Mouse (Mus musculus) stomach, postnatal 0 days (tissue): ENCODE data around the gene Wdr37. TPM values are rescaled to one million over a fixed set of nuclear protein-coding genes. Genes with fewer than 3 reads are reported as not detected.

Experiments
- ATAC-seq: fragments of 200-750 bp; cut with Nextera tagmentation; 2 replicates; pipeline ENCODE4 v1.8.0; 2017; ENCODE audit not compliant: low FRiP score, low TSS enrichment
- DNase-seq: peaks from one replicate; pipeline ENCODE4 v3.0.0-alpha.2; 2016; ENCODE audit warnings: low spot score
- H3K27ac ChIP-seq: fragments of 300-500 bp; sonication (generic); replicated peaks from 2 replicates; pipeline ENCODE4 v1.5.1; 2014; ENCODE audit warnings: mild to moderate bottlenecking, control low read depth
- H3K27me3 ChIP-seq: fragments of 300-500 bp; sonication (generic); 2 replicates; pipeline ENCODE4 v1.6.1; 2014; ENCODE audit warnings: low read length; ENCODE audit not compliant: control insufficient read depth, insufficient read depth
- H3K36me3 ChIP-seq: fragments of 300-500 bp; sonication (generic); 2 replicates; pipeline ENCODE4 v1.6.1; 2014; ENCODE audit warnings: low read length, mixed read lengths; ENCODE audit not compliant: control insufficient read depth, insufficient read depth
- H3K4me1 ChIP-seq: fragments of 300-500 bp; sonication (generic); replicated peaks from 2 replicates; pipeline ENCODE4 v1.6.1; 2014; ENCODE audit warnings: antibody characterized with exemption; ENCODE audit not compliant: control insufficient read depth, insufficient read depth
- H3K4me2 ChIP-seq: fragments of 300-500 bp; sonication (generic); replicated peaks from 2 replicates; pipeline ENCODE4 v1.6.1; 2014; ENCODE audit warnings: low read depth, mild to moderate bottlenecking, control low read depth, moderate library complexity
- H3K4me3 ChIP-seq: fragments of 300-500 bp; sonication (generic); 2 replicates; pipeline ENCODE4 v1.5.1; 2014; ENCODE audit warnings: low read depth, low read length, control low read depth
- H3K9ac ChIP-seq: fragments of 300-500 bp; sonication (generic); 2 replicates; pipeline ENCODE4 v1.6.1; 2014; ENCODE audit warnings: mild to moderate bottlenecking, low read length, control low read depth, mixed read lengths
- H3K9me3 ChIP-seq: fragments of 300-500 bp; sonication (generic); 2 replicates; pipeline ENCODE4 v1.6.1; 2016; ENCODE audit warnings: low read length; ENCODE audit not compliant: control insufficient read depth
- CTCF ChIP-seq: IDR thresholded peaks from 2 replicates; pipeline ENCODE4 v1.5.1; 2016; ENCODE audit warnings: antibody characterized with exemption, low read depth, mild to moderate bottlenecking, moderate library complexity
- EP300 ChIP-seq: optimal IDR thresholded peaks from 2 replicates; pipeline ENCODE3; 2016; ENCODE audit warnings: antibody characterized with exemption
- WGBS: fragments of 180-500 bp; shearing (Covaris S2); extraction: QIAGEN DNeasy Blood & Tissue Kit; methylation state at CpG from one replicate; pipeline ENCODE4 v1.1.7; 2014; 5-methylcytosine and 5-hydroxymethylcytosine counted together
- polyA plus RNA-seq: library from polyadenylated mRNA; unstranded; fragments of >200 nt; fragmentation: Nextera tagmentation; extraction: Ambion mirVana; gene quantifications from 2 replicates; pipeline ENCODE4 v1.2.1, GENCODE M21; 2015

The Wdr37 gene
- polyA plus RNA-seq, 1 experiment from 2014 or later: 7.4 TPM

- ATAC-seq: no peak
- Histone ChIP-seq H3K27ac (no peak overlapping the region), H3K4me2 (no peak overlapping the region), H3K36me3 (peaks cover 12% of the 10 kb centered on the region), H3K9me3 (no peaks in the 10 kb centered on the region), H3K9ac (no peak overlapping the region), H3K4me3 (no peak overlapping the region), H3K4me1 (no peaks in the 10 kb centered on the region), H3K27me3 (no peaks in the 10 kb centered on the region)
- no peak for TF ChIP-seq EP300
- no peak for TF ChIP-seq CTCF
- no peak for DNase-seq
- WGBS: 76% methylated on average over 3 of the region's 3 CpGs
Measured at GRCm38 (mm10) chr13:8838394-8838793, 33.3 kb downstream of the Wdr37 start.

- TF ChIP-seq EP300 (no peak), CTCF (no peak)
- no peak overlapping the region for H3K4me2 ChIP-seq
- DNase-seq (no peak), ATAC-seq (no peak)
- no peak overlapping the region for H3K4me3 ChIP-seq
- no peaks in the 10 kb centered on the region for H3K4me1 ChIP-seq
- H3K27me3 ChIP-seq: no peaks in the 10 kb centered on the region
- no peak overlapping the region for H3K9ac ChIP-seq
- 94% methylated on average over 5 of the region's 5 CpGs for WGBS
- peaks cover 7% of the 10 kb centered on the region for H3K36me3 ChIP-seq
- no peaks in the 10 kb centered on the region for H3K9me3 ChIP-seq
- no peak overlapping the region for H3K27ac ChIP-seq
Measured at GRCm38 (mm10) chr13:8834573-8834972, 37.1 kb downstream of the Wdr37 start.

- no peak overlapping the region for H3K4me3 ChIP-seq
- H3K9me3 ChIP-seq: no peaks in the 10 kb centered on the region
- peaks cover 7% of the 10 kb centered on the region for H3K36me3 ChIP-seq
- DNase-seq (no peak), ATAC-seq (no peak)
- 84% methylated on average over 7 of the region's 7 CpGs for WGBS
- H3K4me2 ChIP-seq: no peak overlapping the region
- H3K9ac ChIP-seq: no peak overlapping the region
- TF ChIP-seq EP300 (no peak), CTCF (peak; percentile 37)
- H3K27ac ChIP-seq: no peak overlapping the region
- no peaks in the 10 kb centered on the region for H3K27me3 ChIP-seq
- H3K4me1 ChIP-seq: no peaks in the 10 kb centered on the region
Measured at GRCm38 (mm10) chr13:8831546-8832251, 40.0 kb downstream of the Wdr37 start.

GRCm38 (mm10) chr13:8830696-8831095, 41.0 kb downstream of the Wdr37 start:
- no peak overlapping the region for H3K4me2 ChIP-seq
- H3K4me3 ChIP-seq: no peak overlapping the region
- no peaks in the 10 kb centered on the region for H3K27me3 ChIP-seq
- ATAC-seq: no peak
- no peaks in the 10 kb centered on the region for H3K4me1 ChIP-seq
- peaks cover 7% of the 10 kb centered on the region for H3K36me3 ChIP-seq
- no peak overlapping the region for H3K9ac ChIP-seq
- H3K27ac ChIP-seq: no peak overlapping the region
- DNase-seq: no peak
- H3K9me3 ChIP-seq: no peaks in the 10 kb centered on the region
- no peak for TF ChIP-seq CTCF

GRCm38 (mm10) chr13:8829784-8830183, 41.9 kb downstream of the Wdr37 start:
- no peaks in the 10 kb centered on the region for H3K9me3 ChIP-seq
- ATAC-seq (no peak), DNase-seq (no peak)
- H3K4me2 ChIP-seq: no peak overlapping the region
- no peak overlapping the region for H3K9ac ChIP-seq
- H3K27ac ChIP-seq: no peak overlapping the region
- TF ChIP-seq EP300 (no peak), CTCF (no peak)
- H3K36me3 ChIP-seq: peaks cover 6% of the 10 kb centered on the region
- 29% methylated on average over 5 of the region's 5 CpGs for WGBS
- H3K4me1 ChIP-seq: no peaks in the 10 kb centered on the region
- no peak overlapping the region for H3K4me3 ChIP-seq
- no peaks in the 10 kb centered on the region for H3K27me3 ChIP-seq

- DNase-seq: no peak
- Histone ChIP-seq H3K4me1 (no peaks in the 10 kb centered on the region), H3K4me3 (no peak overlapping the region), H3K9ac (no peak overlapping the region), H3K27ac (no peak overlapping the region), H3K27me3 (no peaks in the 10 kb centered on the region), H3K4me2 (no peak overlapping the region), H3K9me3 (no peaks in the 10 kb centered on the region), H3K36me3 (no peaks in the 10 kb centered on the region; the same call in 1 of the 2 replicates)
- no peak for ATAC-seq
- TF ChIP-seq CTCF: no peak
- TF ChIP-seq EP300: no peak
- WGBS: 94% methylated on average over 1 of the region's 1 CpGs
Measured at GRCm38 (mm10) chr13:8828946-8829345, 42.8 kb downstream of the Wdr37 start.
